Comparison of ENCODE assay signal across 8 mouse cellular contexts in the genomic region with DNA sequence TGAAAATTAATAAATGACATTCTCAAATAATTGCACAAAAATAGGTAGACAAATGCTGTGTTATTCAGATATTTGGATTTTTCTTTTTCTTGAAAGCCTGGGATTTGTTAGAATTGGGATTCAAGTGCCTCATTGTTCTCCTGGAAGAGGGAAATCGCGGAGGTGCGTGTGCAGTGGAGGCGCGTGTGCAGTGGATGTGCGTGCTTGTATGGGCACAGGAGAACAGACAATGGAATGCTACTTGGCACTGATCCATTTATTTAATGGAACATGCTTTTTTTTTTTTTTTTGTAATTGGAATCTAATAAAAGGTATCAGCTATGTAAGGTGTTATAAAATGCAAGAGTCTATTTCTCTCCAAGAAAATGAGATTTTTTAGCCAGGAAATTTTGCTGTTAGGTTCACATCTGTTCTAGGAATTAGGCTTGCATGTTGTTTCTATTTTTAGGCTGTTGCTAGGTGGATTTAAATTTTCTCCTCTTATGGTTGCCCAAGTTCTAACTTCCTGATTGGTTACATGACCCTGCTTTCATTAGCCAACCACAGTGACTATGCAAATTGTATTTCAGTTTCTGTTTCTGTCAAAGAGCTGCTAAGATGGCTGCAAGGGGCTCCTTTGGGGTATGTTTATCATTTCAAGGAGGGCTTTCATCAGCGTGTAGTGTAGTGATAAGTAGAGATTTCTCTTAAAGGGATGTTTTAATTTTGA. TPM values are rescaled to one million over a fixed set of nuclear protein-coding genes. Genes with fewer than 3 reads are reported as not detected.
DNase-seq lines count a peak whose midpoint lies in the region; ATAC-seq and TF ChIP-seq lines count a peak whose summit lies in the region.

No protein-coding gene starts in this region.

- H3K4me2 ChIP-seq in forebrain, embryonic 16.5 days (ENCODE audit: low read length), result no peak overlapping the region; the same call in 1 of the 2 replicates
- peak overlapping the region; percentile 29; the same call in 1 of the 2 replicates for H3K4me2 ChIP-seq in liver, embryonic 11.5 days

- peaks cover 7% of the 10 kb centered on the region for H3K4me1 ChIP-seq in kidney, adult 2 months (ENCODE audit: control insufficient read depth, insufficient read depth, low read length)
- H3K4me1 ChIP-seq in forebrain, embryonic 16.5 days (replicated peaks; ENCODE audit: control insufficient read depth, insufficient read depth, low read length), result peaks cover 31% of the 10 kb centered on the region
- peaks cover 18% of the 10 kb centered on the region for H3K4me1 ChIP-seq in liver, embryonic 11.5 days (replicated peaks; ENCODE audit: control insufficient read depth, insufficient read depth, low read length)
- peaks cover 6% of the 10 kb centered on the region for H3K4me1 ChIP-seq in olfactory bulb, adult 2 months (ENCODE audit: control insufficient read depth, insufficient read depth, low read length)

- DNase-seq in kidney, adult 2 months, result peak; percentile 54
- DNase-seq in kidney, postnatal 10 days, result no peak
- DNase-seq in NIH3T3 (ENCODE audit: low read depth), result peak; percentile 68
- DNase-seq in liver, embryonic 11.5 days (ENCODE audit: low spot score), result no peak
- DNase-seq in thymus, postnatal 36 days, result no peak
- no peak for DNase-seq in adrenal gland, postnatal 14 days

- no peak for TF ChIP-seq CTCF in kidney, adult 2 months (conservative IDR thresholded peaks at IDR 0.05; ENCODE audit: insufficient read depth, insufficient read length, low read depth, low read length)
- TF ChIP-seq CTCF in olfactory bulb, adult 2 months (IDR thresholded peaks at IDR 0.05; ENCODE audit: insufficient read depth, low read depth, low read length), result no peak

- no peak for TF ChIP-seq POLR2A in kidney, adult 2 months (IDR thresholded peaks at IDR 0.05; ENCODE audit: low read depth, low read length)
- no peak for TF ChIP-seq POLR2A in olfactory bulb, adult 2 months (IDR thresholded peaks at IDR 0.05; ENCODE audit: insufficient read depth, low read depth, low read length)

- H3K9me3 ChIP-seq in forebrain, embryonic 16.5 days (ENCODE audit: control insufficient read depth, low read length), result no peaks in the 10 kb centered on the region
- no peaks in the 10 kb centered on the region for H3K9me3 ChIP-seq in liver, embryonic 11.5 days (ENCODE audit: control insufficient read depth, low read length)

- peak; percentile 44 for ATAC-seq in forebrain, embryonic 16.5 days
- ATAC-seq in liver, embryonic 11.5 days (replicated peaks; ENCODE audit: low FRiP score), result peak; percentile 60

- WGBS in kidney, adult 2 months, result 59% methylated on average over 7 of the region's 7 CpGs
- WGBS in forebrain, embryonic 16.5 days, result 24% methylated on average over 7 of the region's 7 CpGs
- 78% methylated on average over 7 of the region's 7 CpGs for WGBS in liver, embryonic 11.5 days
- 26% methylated on average over 7 of the region's 7 CpGs for WGBS in olfactory bulb, adult 2 months

- H3K27ac ChIP-seq in kidney, adult 2 months (ENCODE audit: insufficient read depth, low read depth, low read length), result peak overlapping the region; percentile 74
- peak overlapping the region; percentile 94 for H3K27ac ChIP-seq in forebrain, embryonic 16.5 days (ENCODE audit: low read length)
- H3K27ac ChIP-seq in liver, embryonic 11.5 days (ENCODE audit: low read depth, low read length), result no peak overlapping the region; the same call in 1 of the 2 replicates
- peak overlapping the region; percentile 80 for H3K27ac ChIP-seq in olfactory bulb, adult 2 months (ENCODE audit: insufficient read depth, low read depth, low read length)

- no peaks in the 10 kb centered on the region for H3K27me3 ChIP-seq in kidney, adult 2 months (replicated peaks; ENCODE audit: control insufficient read depth, insufficient read depth, low read length)
- H3K27me3 ChIP-seq in forebrain, embryonic 16.5 days (replicated peaks; ENCODE audit: control insufficient read depth, insufficient read depth, low read length), result no peaks in the 10 kb centered on the region
- no peaks in the 10 kb centered on the region for H3K27me3 ChIP-seq in liver, embryonic 11.5 days (replicated peaks; ENCODE audit: control insufficient read depth, insufficient read depth, low read length)

- no peak overlapping the region for H3K9ac ChIP-seq in forebrain, embryonic 16.5 days (replicated peaks; ENCODE audit: low read depth, low read length)
- no peak overlapping the region for H3K9ac ChIP-seq in liver, embryonic 11.5 days (ENCODE audit: low read depth, low read length)

- no peaks in the 10 kb centered on the region for H3K36me3 ChIP-seq in kidney, adult 2 months (ENCODE audit: control insufficient read depth, insufficient read depth, low read length)
- no peaks in the 10 kb centered on the region for H3K36me3 ChIP-seq in forebrain, embryonic 16.5 days (ENCODE audit: control insufficient read depth, insufficient read depth)
- no peaks in the 10 kb centered on the region for H3K36me3 ChIP-seq in liver, embryonic 11.5 days (ENCODE audit: control insufficient read depth, insufficient read depth, low read length)

- H3K4me3 ChIP-seq in kidney, adult 2 months (ENCODE audit: insufficient read depth, low read depth, low read length), result peak overlapping the region; percentile 22; the same call in 1 of the 2 replicates
- H3K4me3 ChIP-seq in forebrain, embryonic 16.5 days (replicated peaks; ENCODE audit: low read length), result no peak overlapping the region
- no peak overlapping the region for H3K4me3 ChIP-seq in liver, embryonic 11.5 days (ENCODE audit: low read depth, low read length)
- H3K4me3 ChIP-seq in olfactory bulb, adult 2 months (ENCODE audit: insufficient read depth, low read depth, low read length), result no peak overlapping the region

RNA-seq across cellular contexts. Expression of a gene that starts 44.8 kb away (rescaled TPM):
- polyA plus RNA-seq in kidney, adult 2 months (2012; rRNA removed), result 13.4 and 13.9 TPM in 2 replicates
- 49.2 and 50.9 TPM in 2 replicates for polyA plus RNA-seq in forebrain, embryonic 16.5 days (2015; fragmentation: Nextera tagmentation; extraction: Ambion mirVana)
- polyA plus RNA-seq in liver, embryonic 11.5 days (2014; fragmentation: Nextera tagmentation; extraction: Ambion mirVana), result 31.2 and 32.9 TPM in 2 replicates
- 143 TPM in 1 of 2 replicates, not detected in the other for polyA plus RNA-seq in olfactory bulb, adult 2 months (2012; ENCODE audit: insufficient read depth, insufficient read length, low replicate concordance, missing spikeins)
- 82.0 and 103 TPM in 2 replicates for total RNA-seq in adrenal gland, postnatal 14 days (2021)

Comparison
In these comparisons a context has a peak if more than half of its experiments do, and no peak if none do; other contexts are left out.
1. DNase-seq: peak in kidney, adult 2 months (single experiment) and NIH3T3 (single experiment); none in kidney, postnatal 10 days (single experiment), liver, embryonic 11.5 days (single experiment), thymus, postnatal 36 days (0 of 2) and adrenal gland, postnatal 14 days (single experiment).